Mouse (Mus musculus) CH12.LX (cell line): ENCODE results near the gene Atp2c2. TPM values are rescaled to one million over a fixed set of nuclear protein-coding genes. Genes with fewer than 3 reads are reported as not detected.

Experiments used
- DNase-seq: peaks from one replicate; pipeline ENCODE4 v3.0.0-alpha.2; 2013; ENCODE audit errors: extremely low read depth
- H3K27ac ChIP-seq: 2 replicates; pipeline ENCODE4 v1.5.1; 2012; ENCODE audit warnings: low read depth, mild to moderate bottlenecking, control low read depth, moderate library complexity; ENCODE audit not compliant: insufficient read depth
- H3K27me3 ChIP-seq: replicated peaks from 2 replicates; pipeline ENCODE3; 2012; ENCODE audit warnings: inconsistent platforms
- H3K36me3 ChIP-seq, 2 experiments: replicated peaks in 1 of 2; 2 replicates each; pipeline versions ENCODE3 to v1.6.1; 2012; ENCODE audit warnings: inconsistent platforms in 1 of 2, low read length in 1 of 2, mild to moderate bottlenecking in 1 of 2, mixed read lengths in 1 of 2, moderate library complexity in 1 of 2; ENCODE audit not compliant: control insufficient read depth in 1 of 2, insufficient read depth in 1 of 2
- H3K4me1 ChIP-seq, 2 experiments: 2 replicates each; pipeline ENCODE4 v1.6.1; 2012; ENCODE audit warnings: inconsistent platforms in 1 of 2, moderate library complexity in 1 of 2; ENCODE audit not compliant: insufficient read depth in 2 of 2, control insufficient read depth in 1 of 2
- H3K4me2 ChIP-seq: 2 replicates; pipeline ENCODE4 v1.6.1; 2012; ENCODE audit warnings: low read depth, mild to moderate bottlenecking, control low read depth; ENCODE audit not compliant: poor library complexity, insufficient read depth, severe bottlenecking
- H3K4me3 ChIP-seq, 3 experiments: fragments of 150-350 bp in 1 of 3; sonication (generic) in 1 of 3; replicated peaks in 1 of 3; 2 replicates each; pipeline versions ENCODE3 to v1.5.1; 2011 to 2012; ENCODE audit warnings: low read depth in 2 of 3, low read length in 2 of 3, mild to moderate bottlenecking in 2 of 3, moderate library complexity in 2 of 3, control low read depth in 1 of 3, improper control_type of control experiment in 1 of 3, inconsistent platforms in 1 of 3, mixed read lengths in 1 of 3; ENCODE audit not compliant: poor library complexity in 1 of 3
- H3K79me2 ChIP-seq: replicated peaks from 2 replicates; pipeline ENCODE4 v1.6.1; 2012; ENCODE audit warnings: mild to moderate bottlenecking, moderate library complexity; ENCODE audit not compliant: control insufficient read depth, poor library complexity, insufficient read depth, severe bottlenecking; ENCODE audit errors: extremely low read depth
- H3K9ac ChIP-seq: 2 replicates; pipeline ENCODE4 v1.6.1; 2012; ENCODE audit warnings: low read depth, mild to moderate bottlenecking, control low read depth, moderate library complexity; ENCODE audit not compliant: insufficient read depth
- H3K9me3 ChIP-seq: replicated peaks from 2 replicates; pipeline ENCODE3; 2012; ENCODE audit warnings: low read length, inconsistent platforms, mixed read lengths
- BHLHE40 ChIP-seq: IDR thresholded peaks from 2 replicates; pipeline ENCODE4 v1.6.1; 2011; ENCODE audit warnings: mild to moderate bottlenecking, low read depth, low read length, improper control_type of control experiment
- CHD1 ChIP-seq: IDR thresholded peaks from 2 replicates; pipeline ENCODE4 v1.6.1; 2012; ENCODE audit warnings: low read depth, low read length, improper control_type of control experiment, inconsistent platforms
- CHD2 ChIP-seq: IDR thresholded peaks from 2 replicates; pipeline ENCODE4 v1.6.1; 2011; ENCODE audit warnings: low read length, improper control_type of control experiment
- CTCF ChIP-seq, 2 experiments: IDR thresholded peaks in 1 of 2; conservative IDR thresholded peaks in 1 of 2; 2 replicates each; pipeline ENCODE4 v1.5.1; 2011 to 2012; ENCODE audit warnings: low read depth in 2 of 2, low read length in 2 of 2, improper control_type of control experiment in 1 of 2, inconsistent platforms in 1 of 2, mild to moderate bottlenecking in 1 of 2, moderate library complexity in 1 of 2
- E2F4 ChIP-seq: IDR thresholded peaks from 2 replicates; pipeline ENCODE4 v1.6.1; 2011; ENCODE audit warnings: low read depth, low read length, improper control_type of control experiment; ENCODE audit not compliant: insufficient replicate concordance
- ELF1 ChIP-seq: IDR thresholded peaks from 2 replicates; pipeline ENCODE4 v1.6.1; 2014; ENCODE audit warnings: low read depth, mild to moderate bottlenecking, inconsistent platforms, low read length, improper control_type of control experiment
- EP300 ChIP-seq: IDR thresholded peaks from 2 replicates; pipeline ENCODE4 v1.6.1; 2011; ENCODE audit warnings: low read length, improper control_type of control experiment
- ETS1 ChIP-seq: conservative IDR thresholded peaks from 2 replicates; pipeline ENCODE4 v1.6.1; 2012; ENCODE audit warnings: low read depth, mild to moderate bottlenecking, inconsistent platforms, low read length, improper control_type of control experiment, moderate library complexity
- GABPA ChIP-seq: IDR thresholded peaks from 2 replicates; pipeline ENCODE4 v1.6.1; 2012; ENCODE audit warnings: low read depth, low read length, improper control_type of control experiment, inconsistent platforms; ENCODE audit not compliant: insufficient replicate concordance
- HCFC1 ChIP-seq: IDR thresholded peaks from 2 replicates; pipeline ENCODE4 v1.6.1; 2012; ENCODE audit warnings: low read depth, mild to moderate bottlenecking, inconsistent platforms, low read length, improper control_type of control experiment
- IRF4 ChIP-seq: IDR thresholded peaks from 2 replicates; pipeline ENCODE4 v1.6.1; 2014; ENCODE audit warnings: low read depth, mild to moderate bottlenecking, inconsistent platforms, low read length, improper control_type of control experiment
- JUN ChIP-seq: IDR thresholded peaks from 2 replicates; pipeline ENCODE4 v1.6.1; 2011; ENCODE audit warnings: low read depth, mild to moderate bottlenecking, low read length, improper control_type of control experiment, moderate library complexity; ENCODE audit not compliant: insufficient read depth
- JUND ChIP-seq: conservative IDR thresholded peaks from 2 replicates; pipeline ENCODE4 v1.6.1; 2011; ENCODE audit warnings: low read depth, low read length, improper control_type of control experiment
- MAFK ChIP-seq: IDR thresholded peaks from 2 replicates; pipeline ENCODE4 v1.6.1; 2011; ENCODE audit warnings: low read length, improper control_type of control experiment; ENCODE audit not compliant: insufficient replicate concordance
- MAZ ChIP-seq: IDR thresholded peaks from 2 replicates; pipeline ENCODE4 v1.6.1; 2012; ENCODE audit warnings: low read depth, mild to moderate bottlenecking, inconsistent platforms, low read length, improper control_type of control experiment, moderate library complexity
- MXI1 ChIP-seq: IDR thresholded peaks from 2 replicates; pipeline ENCODE4 v1.6.1; 2011; ENCODE audit warnings: mild to moderate bottlenecking, low read depth, low read length, improper control_type of control experiment
- MYC ChIP-seq: IDR thresholded peaks from 2 replicates; pipeline ENCODE4 v1.6.1; 2011; ENCODE audit warnings: low read depth, mild to moderate bottlenecking, improper control_type of control experiment, low read length
- NELFE ChIP-seq: IDR thresholded peaks from 2 replicates; pipeline ENCODE4 v1.6.1; 2011; ENCODE audit warnings: low read depth, low read length, improper control_type of control experiment
- NRF1 ChIP-seq: IDR thresholded peaks from 2 replicates; pipeline ENCODE4 v1.6.1; 2014; ENCODE audit warnings: low read depth, mild to moderate bottlenecking, inconsistent platforms, low read length, improper control_type of control experiment, moderate library complexity
- POLR2A ChIP-seq: IDR thresholded peaks from 2 replicates; pipeline ENCODE4 v1.6.1; 2011; ENCODE audit warnings: low read depth, mild to moderate bottlenecking, improper control_type of control experiment, low read length
- POLR2AphosphoS2 ChIP-seq: IDR thresholded peaks from 2 replicates; pipeline ENCODE4 v1.6.1; 2011; ENCODE audit warnings: low read depth, low read length, improper control_type of control experiment
- RAD21 ChIP-seq: IDR thresholded peaks from 2 replicates; pipeline ENCODE4 v1.6.1; 2011; ENCODE audit warnings: low read depth, mild to moderate bottlenecking, low read length, improper control_type of control experiment, moderate library complexity
- RCOR1 ChIP-seq: conservative IDR thresholded peaks from 2 replicates; pipeline ENCODE4 v1.6.1; 2012; ENCODE audit warnings: low read depth, mild to moderate bottlenecking, inconsistent platforms, low read length, improper control_type of control experiment
- SMC3 ChIP-seq: IDR thresholded peaks from 2 replicates; pipeline ENCODE4 v1.6.1; 2011; ENCODE audit warnings: low read depth, low read length, improper control_type of control experiment
- TBP ChIP-seq: conservative IDR thresholded peaks from 2 replicates; pipeline ENCODE4 v1.6.1; 2011; ENCODE audit warnings: low read depth, low read length, improper control_type of control experiment
- UBTF ChIP-seq: IDR thresholded peaks from 2 replicates; pipeline ENCODE4 v1.6.1; 2012; ENCODE audit warnings: low read depth, mild to moderate bottlenecking, inconsistent platforms, low read length, improper control_type of control experiment, moderate library complexity
- USF1 ChIP-seq: IDR thresholded peaks from 2 replicates; pipeline ENCODE4 v1.6.1; 2014; ENCODE audit warnings: low read depth, mild to moderate bottlenecking, inconsistent platforms, low read length, improper control_type of control experiment
- USF2 ChIP-seq: conservative IDR thresholded peaks from 2 replicates; pipeline ENCODE4 v1.6.1; 2011; ENCODE audit warnings: low read depth, low read length, improper control_type of control experiment
- ZC3H11A ChIP-seq: IDR thresholded peaks from 2 replicates; pipeline ENCODE4 v1.6.1; 2012; ENCODE audit warnings: low read depth, mild to moderate bottlenecking, inconsistent platforms, low read length, improper control_type of control experiment
- ZKSCAN1 ChIP-seq: IDR thresholded peaks from 2 replicates; pipeline ENCODE4 v1.6.1; 2012; ENCODE audit warnings: low read depth, inconsistent platforms, low read length, improper control_type of control experiment, borderline replicate concordance
- ZMIZ1 ChIP-seq: IDR thresholded peaks from 2 replicates; pipeline ENCODE4 v1.6.1; 2012; ENCODE audit warnings: low read depth, mild to moderate bottlenecking, inconsistent platforms, low read length, improper control_type of control experiment
- ZNF384 ChIP-seq: IDR thresholded peaks from 2 replicates; pipeline ENCODE4 v1.6.1; 2012; ENCODE audit warnings: low read depth, low read length, improper control_type of control experiment, inconsistent platforms
- dilution Hi-C: fragments of 300-500 bp; cut with MboI; formaldehyde crosslinking; loops from 2 replicates; pipeline ENCODE4 v1.14.3; 2020; ENCODE audit warnings: low sequenced_read_pairs; ENCODE audit not compliant: extremely low pct_unique_long_range_greater_than_20kb, extremely low pct_ligation_motif_present
- in situ Hi-C: fragments of 300-500 bp; cut with MboI; formaldehyde crosslinking; loops from 3 replicates; pipeline ENCODE4 v1.14.3; 2019; ENCODE audit warnings: low sequenced_read_pairs, low pct_ligation_motif_present, low pct_unique_long_range_greater_than_20kb, mixed read lengths
- polyA plus RNA-seq: library from polyadenylated mRNA; unstranded; fragments of >175 nt; gene quantifications from 2 replicates; pipeline ENCODE4 v1.2.1, GENCODE M21; 2012; ENCODE audit warnings: low read depth; ENCODE audit not compliant: insufficient read length
- total RNA-seq, 2 experiments: library from RNA; depleted of rRNA; stranded (reverse); fragments of 300-350 nt in 1 of 2; fragments of >200 nt in 1 of 2; gene quantifications; 2 replicates each; pipeline ENCODE4 v1.2.3; 2012 to 2014

The Atp2c2 gene
- total and polyA plus RNA-seq, 3 experiments: not detected

GRCm38 (mm10) chr8:119777765-119778164 lies 78.0 kb downstream of the Atp2c2 start:
- H3K4me3 ChIP-seq: peak overlapping the region; percentile 72 to 90 (median 77)
- no peaks in the 10 kb centered on the region for H3K9me3 ChIP-seq
- H3K4me2 ChIP-seq: peak overlapping the region; percentile 69
- H3K9ac ChIP-seq: peak overlapping the region; percentile 84
- H3K27ac ChIP-seq: no peak overlapping the region; the same call in 1 of the 2 replicates
- H3K36me3 ChIP-seq: peaks cover 0 to 4% of the 10 kb centered on the region in 2 experiments
- in situ Hi-C loops: loop anchor here (5.0 kb wide), 1 partner anchor 90 kb away; no protein-coding TSS in a partner anchor
- dilution Hi-C loops: no loop called here
- H3K4me1 ChIP-seq: peaks cover 5 to 27% of the 10 kb centered on the region in 2 experiments; a peak in 2 of 4 replicates
- DNase-seq: no peak
- TF ChIP-seq RAD21 (no peak), BHLHE40 (0 out of 2 replicates have a peak, but pooled peaks have one; percentile 18)
- H3K79me2 ChIP-seq: no peaks in the 10 kb centered on the region
- peaks cover 2% of the 10 kb centered on the region for H3K27me3 ChIP-seq

DNA sequence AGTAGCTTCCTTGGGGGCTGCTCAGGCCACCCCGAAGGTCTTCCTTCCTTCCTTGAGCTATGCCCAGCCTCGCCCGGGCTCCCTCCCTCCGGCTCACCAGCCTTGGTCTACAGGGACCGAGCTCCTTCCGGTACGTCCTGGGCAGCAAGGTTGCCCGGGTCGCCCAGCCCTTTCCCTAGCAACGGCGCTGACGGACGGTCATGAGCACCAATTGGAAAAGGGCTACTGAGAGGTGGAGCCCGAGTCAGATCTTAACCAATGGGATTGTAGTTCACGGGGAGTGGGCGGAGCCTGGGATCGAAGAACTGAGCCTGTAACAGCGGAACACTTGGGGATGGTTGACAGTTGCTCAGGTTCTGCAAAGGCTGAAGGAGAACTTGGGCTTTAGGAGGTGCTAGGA lies 78.5 kb downstream of the Atp2c2 start, which contains the start of gene Tldc1:
Gene Tldc1, minus strand, starts transcription at position 154 of the 400 bp plus-strand sequence.
- H3K27me3 ChIP-seq: peaks cover 2% of the 10 kb centered on the region
- H3K4me3 ChIP-seq: peak within 1 kb of the TSS; percentile 72 to 90 (median 77)
- H3K4me1 ChIP-seq: peaks cover 5 to 32% of the 10 kb centered on the region in 2 experiments; a peak in 2 of 4 replicates
- H3K79me2 ChIP-seq: no peaks in the 10 kb centered on the region
- no peak within 1 kb of the TSS; the same call in 1 of the 2 replicates for H3K27ac ChIP-seq
- peak within 1 kb of the TSS; percentile 84 for H3K9ac ChIP-seq
- DNase-seq: peak; percentile 99
- dilution Hi-C loops (no loop called here), in situ Hi-C loops (loop anchor here (5.0 kb wide), 1 partner anchor 91 kb away; no protein-coding TSS in a partner anchor)
- H3K4me2 ChIP-seq: peak within 1 kb of the TSS; percentile 69
- no peaks in the 10 kb centered on the region for H3K36me3 ChIP-seq
- no peaks in the 10 kb centered on the region for H3K9me3 ChIP-seq
- peak; percentile 77 for TF ChIP-seq CHD2
- peak; percentile 83 for TF ChIP-seq MXI1
- peak; percentile 18; the same call in 1 of the 2 replicates for TF ChIP-seq IRF4
- TF ChIP-seq ELF1: peak; percentile 84
- no peak for TF ChIP-seq MAFK
- TF ChIP-seq UBTF: no peak
- no peak for TF ChIP-seq CHD1
- TF ChIP-seq USF1: no peak
- no peak for TF ChIP-seq MYC
- no peak for TF ChIP-seq MAZ
- TF ChIP-seq EP300: no peak
- peak; percentile 70; the same call in 1 of the 2 replicates for TF ChIP-seq TBP
- peak; percentile 88 for TF ChIP-seq POLR2A
- TF ChIP-seq JUND: no peak
- TF ChIP-seq CTCF (conservative IDR thresholded peaks at IDR 0.05 in 1 of 2, IDR thresholded peaks at IDR 0.05 in 1 of 2; ENCODE audit: low read depth in 2 of 2, low read length in 2 of 2): no peak
- TF ChIP-seq BHLHE40: no peak
- TF ChIP-seq ZMIZ1: peak; percentile 91
- TF ChIP-seq RAD21: no peak
- no peak for TF ChIP-seq ZC3H11A
- no peak for TF ChIP-seq E2F4
- TF ChIP-seq ZKSCAN1: no peak
- 0 out of 2 replicates have a peak, but pooled peaks have one; percentile 58 for TF ChIP-seq POLR2AphosphoS2
- TF ChIP-seq NELFE: peak; percentile 79
- no peak; the same call in none of the 2 replicates for TF ChIP-seq HCFC1
- TF ChIP-seq SMC3: no peak
- no peak for TF ChIP-seq ZNF384
- TF ChIP-seq GABPA: no peak
- TF ChIP-seq USF2: no peak
- TF ChIP-seq ETS1: no peak
- peak; percentile 44; the same call in 1 of the 2 replicates for TF ChIP-seq NRF1
- no peak for TF ChIP-seq JUN
- TF ChIP-seq RCOR1: no peak
